Mouse (Mus musculus) forebrain, postnatal 0 days (tissue): ENCODE measurements at regions not wholly inside any gene's neighbourhood (a gene's known extent, or its start where the extent isn't known, plus 50 kb on each side); places are given as distances from the start of the nearest gene placed in this dataset.

ENCODE experiments used
- ATAC-seq: fragments of 200-750 bp; cut with Nextera tagmentation; 2 replicates; pipeline ENCODE4 v1.8.0; 2017; ENCODE audit warnings: mild to moderate bottlenecking, moderate library complexity
- DNase-seq: peaks from one replicate; pipeline ENCODE4 v3.0.0-alpha.2; 2015
- H3K27ac ChIP-seq: fragments of 300-500 bp; sonication (generic); 2 replicates; pipeline ENCODE4 v1.5.1; 2014; ENCODE audit warnings: low read depth, mild to moderate bottlenecking, antibody characterized with exemption, low read length, moderate library complexity, mixed read lengths
- H3K27me3 ChIP-seq: fragments of 300-500 bp; sonication (generic); 2 replicates; pipeline ENCODE4 v1.6.1; 2014; ENCODE audit warnings: mild to moderate bottlenecking, low read length, mixed read lengths; ENCODE audit not compliant: insufficient read depth
- H3K36me3 ChIP-seq: fragments of 300-500 bp; sonication (generic); 2 replicates; pipeline ENCODE4 v1.6.1; 2014; ENCODE audit warnings: mild to moderate bottlenecking, moderate library complexity; ENCODE audit not compliant: insufficient read depth
- H3K4me1 ChIP-seq: fragments of 300-500 bp; sonication (generic); 2 replicates; pipeline ENCODE4 v1.6.1; 2014; ENCODE audit warnings: antibody characterized with exemption; ENCODE audit not compliant: insufficient read depth
- H3K4me2 ChIP-seq: fragments of 300-500 bp; sonication (generic); 2 replicates; pipeline ENCODE4 v1.6.1; 2014; ENCODE audit warnings: low read depth, mild to moderate bottlenecking, moderate library complexity
- H3K4me3 ChIP-seq: fragments of 300-500 bp; sonication (generic); 2 replicates; pipeline ENCODE4 v1.5.1; 2014; ENCODE audit warnings: low read depth, low read length, mixed read lengths
- H3K9ac ChIP-seq: fragments of 300-500 bp; sonication (generic); 2 replicates; pipeline ENCODE4 v1.6.1; 2014; ENCODE audit warnings: mild to moderate bottlenecking
- H3K9me3 ChIP-seq: fragments of 300-500 bp; sonication (generic); 2 replicates; pipeline ENCODE4 v1.6.1; 2016; ENCODE audit warnings: low read length
- CTCF ChIP-seq: sonication (generic); IDR thresholded peaks from 2 replicates; pipeline ENCODE4 v1.5.1; 2016; ENCODE audit warnings: antibody characterized with exemption, control low read depth, low read depth
- WGBS: fragments of 180-500 bp; shearing (Covaris S2); extraction: QIAGEN DNeasy Blood & Tissue Kit; methylation state at CpG from one replicate; pipeline ENCODE4 v1.1.7; 2014; 5-methylcytosine and 5-hydroxymethylcytosine counted together

DNA sequence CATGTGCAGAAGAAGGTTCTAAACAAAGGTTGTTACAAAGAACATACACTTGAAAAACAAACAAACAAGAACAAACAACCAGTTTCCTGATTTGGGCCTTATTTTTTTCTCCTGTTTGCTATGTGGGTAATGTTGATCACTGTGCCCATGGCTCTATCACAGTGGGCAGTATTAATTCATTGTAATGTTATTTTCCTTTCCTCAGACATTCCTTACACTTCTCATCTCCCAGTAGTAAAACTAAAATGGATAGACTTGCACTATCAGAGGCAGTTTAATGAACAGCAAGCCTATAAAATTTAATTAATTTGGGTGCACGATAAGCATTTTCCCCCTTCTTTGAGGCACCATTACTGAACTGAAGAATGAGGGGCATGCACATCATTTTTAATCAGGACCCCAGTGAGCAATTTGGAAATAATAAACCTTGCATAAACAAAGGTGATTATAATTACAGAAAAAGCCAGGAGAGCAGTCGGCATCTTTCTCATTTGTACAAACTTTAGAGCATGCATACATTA is 1040.3 kb upstream of the Prmt6 start:
- Histone ChIP-seq H3K27me3 (no peaks in the 10 kb centered on the region), H3K4me1 (no peaks in the 10 kb centered on the region), H3K4me3 (no peak overlapping the region), H3K36me3 (no peaks in the 10 kb centered on the region), H3K4me2 (no peak overlapping the region), H3K9ac (no peak overlapping the region), H3K27ac (no peak overlapping the region), H3K9me3 (no peaks in the 10 kb centered on the region)
- ATAC-seq (no peak), DNase-seq (no peak)
- WGBS: 72% methylated on average over 2 of the region's 2 CpGs
- no peak for TF ChIP-seq CTCF

DNA sequence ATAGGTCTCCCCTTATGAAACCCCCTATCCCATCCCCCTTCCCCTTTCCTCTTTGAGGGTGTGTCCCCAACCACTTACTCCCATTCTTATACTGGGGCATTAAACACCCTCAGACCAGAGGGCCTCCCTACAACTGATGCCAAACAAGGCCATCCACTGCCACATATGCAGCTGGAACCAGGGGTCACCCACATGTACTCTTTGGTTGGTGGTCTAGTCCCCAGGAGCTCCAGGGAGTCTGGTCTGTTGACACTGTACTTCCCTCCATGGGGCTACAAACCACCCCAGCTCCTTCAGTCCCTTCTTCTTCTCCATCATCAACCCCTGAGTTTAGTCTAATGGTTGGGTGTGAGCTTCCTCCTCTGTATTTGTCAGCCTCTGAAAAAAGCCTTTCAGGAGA is 1030.8 kb upstream of the Prmt6 start:
- no peak overlapping the region for H3K4me2 ChIP-seq
- H3K9me3 ChIP-seq: no peaks in the 10 kb centered on the region
- H3K27me3 ChIP-seq: no peaks in the 10 kb centered on the region
- no peak for TF ChIP-seq CTCF
- H3K4me1 ChIP-seq: no peaks in the 10 kb centered on the region
- DNase-seq (no peak), ATAC-seq (no peak)
- H3K36me3 ChIP-seq: no peaks in the 10 kb centered on the region
- H3K9ac ChIP-seq: no peak overlapping the region
- H3K4me3 ChIP-seq: no peak overlapping the region
- no peak overlapping the region for H3K27ac ChIP-seq
